Mouse (Mus musculus): ENCODE measurements at regions not wholly inside any gene's neighbourhood (a gene's known extent, or its start where the extent isn't known, plus 50 kb on each side); places are given as distances from the start of the nearest gene placed in this dataset.

DNA sequence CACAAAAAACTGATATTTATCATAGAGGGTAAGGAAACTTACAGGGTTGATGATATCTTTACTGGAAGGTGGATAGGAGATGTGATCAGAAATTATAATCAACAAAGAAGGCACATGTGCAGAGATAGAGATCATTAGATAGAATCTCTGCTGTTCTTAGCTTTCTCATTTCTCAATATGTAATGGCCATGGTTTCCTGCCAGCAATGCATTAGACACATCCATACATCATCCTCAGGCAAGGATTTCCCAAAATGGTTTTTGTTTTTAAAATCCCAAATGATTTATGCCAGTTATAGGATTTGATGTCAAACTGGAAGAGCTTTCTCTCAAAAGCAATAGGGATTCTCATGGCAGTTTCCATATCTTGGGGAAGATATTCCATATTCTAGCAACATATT lies 52.0 kb upstream of the C030005K15Rik start:
- in situ Hi-C loops (cut with MseI, MboI): no loop called here

DNA sequence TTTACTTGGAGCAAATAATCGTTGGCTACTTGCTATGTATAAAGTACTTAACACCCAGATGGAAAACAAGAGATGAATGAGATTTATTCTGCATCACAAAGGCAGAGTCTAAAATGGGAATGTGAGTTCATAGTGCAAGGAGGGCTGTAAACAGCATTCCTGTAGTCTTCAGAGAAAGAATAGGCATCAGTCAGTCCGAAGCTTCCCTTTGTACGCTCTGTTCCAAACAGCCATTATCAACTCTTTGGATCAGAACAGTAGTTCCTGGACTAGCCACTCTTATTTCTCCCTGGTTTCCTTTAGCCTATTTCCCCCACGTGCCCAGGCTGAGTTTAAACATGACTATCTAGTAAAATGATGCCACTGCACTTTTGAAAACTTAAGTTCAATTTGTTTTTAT lies 52.8 kb upstream of the C030005K15Rik start:
- in situ Hi-C loops (cut with MseI, MboI): no loop called here

DNA sequence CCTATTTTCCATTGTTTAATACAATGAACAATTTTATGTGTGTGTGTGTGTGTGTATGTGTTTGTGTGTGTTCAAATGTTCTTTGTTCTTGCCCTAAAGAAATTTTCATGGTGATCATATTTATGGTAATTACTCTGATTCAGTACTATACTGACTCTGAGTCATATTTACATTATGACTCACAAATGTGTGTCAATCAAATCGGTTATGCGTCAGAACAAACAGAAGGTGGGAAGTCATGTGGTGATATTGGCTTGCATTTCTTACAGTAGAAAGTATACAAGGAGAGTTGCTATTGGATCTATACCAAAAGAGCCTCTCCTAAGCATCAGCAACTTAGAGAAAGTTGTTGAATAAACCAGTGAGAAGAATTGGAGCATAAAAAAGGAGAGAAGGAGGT lies 67.2 kb upstream of the C030005K15Rik start:
- in situ Hi-C loops (cut with MseI, MboI): no loop called here

DNA sequence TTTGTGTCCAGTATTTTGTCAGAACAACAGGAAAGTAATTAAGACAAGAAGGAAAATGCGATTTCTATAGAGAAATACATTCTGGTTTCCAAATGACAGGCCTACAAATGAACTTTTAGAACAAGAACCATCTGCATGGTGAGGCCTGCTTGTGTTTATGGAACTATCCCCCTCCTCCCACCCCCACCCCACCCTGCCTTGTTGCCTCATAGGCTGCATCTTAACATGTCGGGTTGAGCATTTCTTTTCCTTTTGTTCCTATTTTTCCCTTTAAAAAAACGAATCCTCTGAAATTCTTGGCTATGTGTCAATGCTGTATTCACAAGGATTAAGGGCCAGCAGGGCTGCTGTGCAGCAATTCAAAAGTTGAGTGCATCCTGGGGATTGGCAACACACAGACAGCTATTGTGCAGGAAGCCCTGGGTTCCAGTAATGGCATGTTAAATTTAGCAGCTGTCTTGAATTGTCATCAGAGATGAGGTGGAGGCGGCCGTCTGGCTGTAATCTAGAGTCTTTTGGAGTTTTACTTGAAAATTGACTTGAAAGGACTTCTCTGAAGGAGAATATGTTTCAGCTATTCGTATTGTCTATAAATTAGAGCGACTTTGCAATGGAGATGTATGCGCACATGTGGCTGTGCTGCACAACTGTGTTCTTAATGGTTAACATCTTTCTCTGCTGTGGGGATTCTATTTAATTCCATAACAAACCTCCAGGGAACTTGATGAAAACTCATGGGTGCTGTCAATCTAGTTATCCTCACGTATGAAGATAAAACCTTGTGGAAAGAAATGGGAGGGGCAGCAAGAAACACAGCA lies 75.1 kb upstream of the C030005K15Rik start:
- in situ Hi-C loops (cut with MseI, MboI): no loop called here

DNA sequence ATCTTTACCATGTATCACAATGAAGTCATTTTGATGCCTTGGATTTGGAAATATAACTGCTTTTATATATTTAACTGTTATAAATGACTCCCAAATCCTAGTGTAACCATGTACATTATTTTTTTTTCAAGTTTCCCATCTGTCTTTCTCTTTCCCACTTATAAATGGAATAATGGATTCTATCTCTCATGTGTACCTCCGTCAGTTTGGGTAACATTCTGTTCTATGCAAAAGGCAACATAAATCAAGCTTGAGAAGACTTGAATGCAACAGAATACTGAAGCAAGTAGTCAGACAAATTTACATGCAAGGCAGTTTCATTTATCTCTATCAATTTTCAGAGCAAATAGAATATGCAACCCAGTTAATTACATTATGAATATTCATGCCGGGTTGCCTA lies 81.4 kb upstream of the C030005K15Rik start:
- in situ Hi-C loops (cut with MseI, MboI): no loop called here

DNA sequence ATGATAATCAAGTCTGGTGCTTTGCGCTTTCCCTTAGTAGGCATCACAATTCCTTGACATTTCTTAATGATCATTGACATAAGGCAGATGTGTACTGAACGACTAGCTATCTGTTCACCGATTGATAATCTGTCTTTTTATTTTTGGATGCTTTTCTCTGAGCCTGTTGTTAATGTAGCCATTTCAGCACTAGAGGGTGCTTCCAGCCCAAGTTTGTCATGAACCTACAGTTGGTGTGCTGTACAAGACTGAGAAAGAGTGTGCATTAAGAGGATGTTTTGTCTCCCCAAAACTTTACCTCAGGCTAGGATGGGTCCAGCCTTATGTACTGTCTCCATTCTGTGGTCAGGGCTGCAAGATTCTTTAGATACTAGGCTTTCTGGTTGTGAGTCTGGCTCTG lies 116.0 kb upstream of the C030005K15Rik start:
- in situ Hi-C loops (cut with MseI, MboI): no loop called here

DNA sequence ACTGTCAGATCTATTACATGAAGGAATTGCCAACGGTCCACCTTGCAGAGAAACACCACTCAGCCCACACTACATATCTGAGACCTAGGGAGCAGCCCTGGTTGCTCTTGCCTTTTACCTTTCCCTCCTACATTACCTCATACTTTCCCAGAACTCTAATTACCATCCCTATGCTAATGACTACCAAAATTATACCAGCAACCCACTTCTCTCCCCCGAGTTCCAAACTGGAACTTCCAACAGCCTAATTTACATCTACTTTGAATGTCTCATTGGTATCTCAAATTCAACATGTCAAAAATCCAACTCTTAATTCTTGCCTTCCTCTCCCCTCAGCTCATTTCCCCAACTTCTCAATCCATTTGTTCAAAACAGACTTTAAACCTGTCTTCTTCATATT lies 124.9 kb upstream of the C030005K15Rik start:
- in situ Hi-C loops (cut with MseI, MboI): no loop called here

DNA sequence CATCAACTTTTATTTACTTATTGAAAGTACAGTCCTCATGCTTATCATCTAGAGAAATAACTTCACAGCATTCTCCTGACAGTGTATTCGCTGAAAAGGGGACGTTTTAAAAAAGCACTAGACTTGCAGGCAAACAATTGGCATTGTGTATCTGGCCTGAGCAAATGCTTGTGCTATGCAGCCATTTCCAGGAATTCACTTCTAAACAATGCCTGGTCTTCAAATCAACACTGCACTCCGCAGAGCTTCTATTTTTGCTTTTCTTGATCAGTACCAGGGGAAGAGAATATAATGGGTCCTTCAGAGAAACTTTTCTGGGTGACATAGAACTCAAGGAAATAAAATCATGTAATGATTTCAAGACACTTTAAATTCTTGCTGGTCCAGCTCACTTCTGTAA lies 150.5 kb upstream of the C030005K15Rik start:
- in situ Hi-C loops (cut with MseI, MboI): no loop called here

DNA sequence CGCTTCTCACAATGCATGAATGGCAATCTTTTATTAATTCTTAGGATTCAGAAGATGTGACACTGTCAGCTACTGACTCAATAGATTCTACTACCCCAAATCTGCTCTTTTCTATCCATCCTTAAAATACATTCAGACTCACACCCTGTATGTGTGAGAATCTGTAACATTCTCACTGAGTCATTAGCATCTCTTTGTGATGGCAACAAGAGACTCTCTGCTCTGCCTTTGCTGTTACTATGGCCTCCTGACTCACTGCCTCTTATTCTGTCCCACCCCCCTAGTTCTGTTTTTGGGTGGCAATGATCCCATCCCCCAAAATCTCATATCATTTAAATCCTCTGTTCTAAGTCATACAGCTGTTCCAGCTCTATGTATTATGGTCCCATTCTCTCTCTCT lies 159.5 kb upstream of the C030005K15Rik start:
- in situ Hi-C loops (cut with MseI, MboI): no loop called here

DNA sequence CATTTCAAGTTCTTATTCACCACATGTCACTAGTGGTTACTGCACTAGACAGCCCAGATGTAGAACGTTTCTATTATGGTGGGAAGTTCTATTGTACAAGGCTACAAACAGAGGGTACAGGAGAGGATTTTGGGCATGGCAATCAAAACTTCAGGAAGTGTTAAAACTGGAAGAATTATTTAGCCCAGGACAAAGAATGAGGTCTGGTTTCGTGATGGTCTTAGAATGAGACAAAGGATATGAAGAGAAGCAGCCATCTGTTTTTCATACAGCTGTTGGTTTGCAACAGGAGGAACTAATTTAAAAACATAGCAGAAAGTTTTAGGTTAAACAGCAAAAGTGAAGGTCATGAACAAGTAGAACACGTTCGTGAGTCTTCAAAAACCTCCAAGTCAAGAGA lies 179.2 kb upstream of the C030005K15Rik start:
- in situ Hi-C loops (cut with MseI, MboI): no loop called here

DNA sequence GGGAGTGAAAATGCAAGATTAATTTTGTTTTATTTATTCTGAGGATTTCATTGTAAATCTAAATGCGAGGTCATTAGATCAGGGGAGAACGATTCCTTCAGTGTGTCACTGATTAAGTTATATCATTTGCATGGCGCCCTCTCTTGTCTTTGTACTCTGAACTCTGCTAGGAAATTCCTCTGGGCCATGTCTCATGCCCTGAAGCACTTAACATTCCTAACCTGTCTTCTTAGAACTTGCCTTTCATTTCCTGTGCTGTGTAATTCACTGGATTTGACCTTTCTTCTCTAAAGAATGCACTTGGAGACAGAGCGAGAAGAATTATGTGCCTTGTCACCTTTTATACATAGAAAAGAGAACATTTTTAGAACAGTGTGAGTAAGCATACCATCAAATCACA lies 199.0 kb upstream of the C030005K15Rik start:
- in situ Hi-C loops (cut with MseI, MboI): no loop called here

DNA sequence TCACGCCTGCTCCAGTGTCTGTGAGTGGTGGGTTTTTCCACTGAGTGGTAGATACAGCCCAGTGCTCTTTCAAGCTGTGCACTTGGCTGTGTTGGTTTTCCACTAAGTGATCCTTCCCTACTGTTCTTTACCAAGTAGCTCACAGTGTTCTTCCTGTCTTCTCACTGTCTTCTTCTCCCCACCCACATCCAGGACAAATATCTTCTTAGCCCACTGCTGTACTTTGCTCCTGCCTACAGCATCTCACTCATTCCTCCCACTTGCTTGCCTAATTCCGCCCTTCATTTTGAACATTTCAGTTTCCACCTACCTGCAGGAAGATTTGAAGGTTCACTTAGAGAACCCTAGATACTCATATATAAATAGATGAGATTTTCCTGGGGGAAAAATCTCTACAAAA lies 213.8 kb upstream of the C030005K15Rik start:
- in situ Hi-C loops (cut with MseI, MboI): no loop called here

DNA sequence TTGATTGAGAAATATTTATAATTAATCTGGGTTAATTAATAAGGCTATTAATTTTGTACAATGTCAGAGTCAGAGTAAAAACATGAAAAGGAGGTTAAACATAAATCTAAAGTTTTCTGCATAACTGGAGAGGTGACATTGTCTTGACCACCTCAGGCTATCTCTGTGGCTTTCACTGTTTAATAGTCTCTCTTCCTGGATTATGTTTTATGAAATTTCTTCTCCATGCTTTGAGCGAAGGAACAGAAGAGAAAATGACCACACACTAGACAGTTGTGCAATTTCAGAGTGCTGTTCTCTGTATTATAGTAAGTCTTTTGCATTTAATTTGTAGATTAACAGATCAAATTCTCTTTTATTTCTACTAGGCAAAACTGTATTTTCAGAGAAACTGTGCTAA lies 239.3 kb upstream of the C030005K15Rik start:
- in situ Hi-C loops (cut with MseI, MboI): no loop called here

DNA sequence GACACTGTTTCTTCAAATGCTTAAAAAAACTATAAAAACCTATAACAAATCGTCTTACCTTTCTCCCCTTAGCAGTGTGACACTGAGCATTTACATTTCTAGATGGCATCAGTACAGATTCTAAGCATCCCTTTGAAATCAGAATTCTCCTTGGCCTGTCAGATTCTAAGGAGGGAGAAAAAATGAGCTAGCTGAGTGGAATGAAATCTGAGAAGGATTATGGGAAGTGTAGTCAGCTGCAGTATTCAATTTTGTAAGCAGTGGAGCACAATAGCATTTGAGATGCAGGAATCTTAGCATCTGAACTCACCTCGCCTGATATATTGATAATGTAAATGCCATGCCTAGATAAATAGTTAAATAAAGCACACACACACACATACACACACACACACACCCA lies 240.4 kb upstream of the C030005K15Rik start:
- in situ Hi-C loops (cut with MseI, MboI): no loop called here

DNA sequence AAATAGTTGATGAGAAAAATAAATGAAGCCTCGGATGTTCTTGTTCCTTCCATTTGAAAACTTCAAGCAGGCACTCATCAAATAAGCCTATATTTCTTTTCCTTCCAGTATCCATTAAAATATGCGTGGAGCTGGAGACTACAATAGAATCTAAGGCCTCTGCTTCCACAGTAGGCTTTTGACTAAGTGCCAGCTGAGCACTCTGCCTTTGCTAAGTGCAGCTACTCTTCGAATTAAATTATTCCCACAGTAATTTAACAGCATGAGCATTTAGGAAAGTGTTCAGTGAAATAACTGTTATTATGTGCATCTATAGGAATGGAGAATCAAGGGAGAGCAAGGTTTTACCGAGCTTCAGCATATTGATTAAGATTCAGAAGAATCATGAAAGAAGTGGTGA lies 280.5 kb upstream of the C030005K15Rik start:
- in situ Hi-C loops (cut with MseI, MboI): no loop called here

DNA sequence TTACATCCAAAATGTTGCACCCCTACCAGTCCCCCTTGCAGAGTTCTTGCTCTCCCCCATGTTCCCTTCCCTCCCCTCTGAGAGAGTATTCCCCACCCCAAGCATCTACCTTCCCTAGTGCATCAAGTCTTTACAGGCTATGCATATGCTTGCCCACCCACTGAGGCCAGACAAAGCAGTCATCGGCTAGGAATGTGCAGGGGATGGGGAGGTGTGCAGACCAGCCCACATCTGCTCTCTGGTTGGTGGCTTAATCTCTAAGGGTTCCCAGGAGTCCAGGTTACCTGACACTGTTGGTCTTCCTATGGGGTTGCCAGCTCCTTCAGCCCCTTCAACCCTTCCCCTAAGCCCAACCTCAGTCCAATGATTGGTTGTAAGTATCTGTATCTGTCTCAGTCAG lies 281.8 kb upstream of the C030005K15Rik start:
- in situ Hi-C loops (cut with MseI, MboI): no loop called here

DNA sequence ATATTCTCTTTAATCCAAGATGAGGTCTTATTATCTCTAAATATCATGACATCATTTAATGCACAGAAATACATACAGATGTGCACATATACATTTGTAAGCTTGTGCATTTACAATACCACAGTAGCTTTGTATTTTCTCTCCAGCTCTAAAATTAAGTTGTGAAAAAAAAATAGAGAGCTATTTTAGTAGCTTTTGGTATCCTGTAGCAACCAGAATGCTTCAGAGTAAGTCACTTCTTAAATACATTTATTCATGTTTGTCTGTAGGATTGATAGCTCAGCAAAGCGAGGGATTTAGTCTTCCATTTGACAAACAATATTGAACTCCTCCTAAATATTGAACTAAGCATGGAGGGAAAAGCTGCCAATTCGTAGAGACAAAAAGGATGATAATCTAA lies 286.4 kb upstream of the C030005K15Rik start:
- in situ Hi-C loops (cut with MseI, MboI): no loop called here

DNA sequence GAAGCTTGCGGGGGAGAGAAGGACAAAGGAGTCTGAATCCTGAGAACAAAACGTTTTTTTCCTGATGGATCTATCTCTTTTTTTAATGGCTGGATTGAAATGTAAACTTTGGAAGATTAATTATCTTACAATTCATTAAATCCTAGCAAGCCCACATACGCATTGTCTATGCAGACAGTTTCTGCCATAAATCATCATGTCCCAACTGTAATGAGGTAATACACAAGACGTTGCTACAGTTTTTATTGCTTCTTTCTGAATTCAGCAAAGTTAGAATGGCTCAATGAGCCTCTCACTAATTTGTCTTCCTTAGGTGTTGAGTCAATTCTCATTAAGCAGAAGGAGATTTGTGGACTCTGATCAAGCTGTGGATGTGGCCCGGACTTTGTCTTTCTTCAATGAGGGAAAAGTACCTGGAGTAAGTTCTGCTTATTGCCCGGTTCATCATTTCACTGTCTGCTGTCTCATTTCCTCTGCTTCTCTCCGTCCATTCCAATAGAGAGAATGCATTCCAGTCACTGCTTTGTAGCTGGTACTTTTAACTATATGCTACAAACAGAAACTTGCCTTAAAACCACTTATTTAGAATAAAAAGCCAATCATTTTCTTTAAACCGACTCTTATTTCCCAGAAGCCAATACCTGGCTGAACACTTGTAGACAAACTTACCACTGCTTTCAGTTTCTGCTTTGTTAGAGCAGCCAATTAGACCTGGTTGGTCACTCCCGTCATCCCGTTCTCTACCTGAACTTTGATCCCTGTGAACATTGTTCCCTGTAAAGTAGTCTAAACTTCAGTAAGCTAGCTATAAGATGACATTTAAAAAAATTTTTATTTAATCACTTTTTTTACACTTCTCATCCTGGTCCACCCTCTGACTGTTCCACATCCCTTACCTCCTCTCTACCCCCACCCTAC lies 288.7 kb upstream of the C030005K15Rik start:
- in situ Hi-C loops (cut with MseI, MboI): no loop called here

DNA sequence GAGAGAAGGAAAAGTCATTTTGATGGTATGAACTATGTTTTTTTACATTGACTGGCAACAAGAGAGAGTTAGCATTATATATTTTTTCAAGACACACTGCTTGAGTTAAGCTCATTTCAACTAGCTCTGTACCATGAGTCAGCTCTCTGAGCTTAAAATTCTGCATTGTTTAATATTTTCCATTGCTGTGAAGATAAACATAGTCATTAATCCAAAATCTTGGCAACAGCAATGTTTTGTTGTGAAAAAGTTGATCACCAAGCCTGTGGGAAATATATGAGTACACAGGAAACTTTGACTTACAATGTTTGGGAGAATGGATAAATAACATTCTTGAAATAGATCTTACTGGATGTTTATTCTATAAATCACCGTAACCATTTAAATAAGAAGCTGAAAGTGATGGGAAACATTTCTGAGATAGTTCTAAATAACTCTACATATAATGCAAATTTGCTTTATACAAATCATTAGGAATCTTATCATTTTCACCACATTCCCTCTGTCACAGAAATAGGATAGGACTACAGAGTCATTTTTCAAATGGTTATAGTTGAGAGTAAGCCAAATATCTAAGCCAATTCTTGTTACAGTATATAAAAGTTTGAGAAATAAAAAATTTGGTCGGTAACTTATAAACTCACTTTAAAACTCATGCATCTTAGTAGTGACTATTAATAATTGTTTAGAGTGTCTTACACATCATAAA lies 290.2 kb upstream of the C030005K15Rik start:
- in situ Hi-C loops (cut with MseI, MboI): no loop called here

DNA sequence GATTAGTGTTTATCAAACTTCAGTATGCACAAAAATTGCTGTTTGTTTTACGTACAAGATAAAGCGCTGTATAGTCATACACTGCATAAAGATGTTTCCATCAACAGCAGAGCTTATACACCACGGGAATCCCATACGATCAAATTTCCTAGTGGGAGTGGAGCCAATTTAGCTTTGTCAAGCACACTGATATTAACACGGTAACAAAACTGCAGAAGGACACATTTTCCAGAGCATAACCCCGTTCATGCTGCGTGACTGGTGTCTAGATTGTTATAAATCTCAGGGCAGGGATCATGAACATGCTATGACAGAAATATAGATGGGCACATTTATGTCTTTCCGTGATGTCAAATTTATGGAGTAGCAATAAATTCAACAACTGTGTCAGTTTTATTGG lies 302.6 kb upstream of the C030005K15Rik start:
- in situ Hi-C loops (cut with MseI, MboI): no loop called here

DNA sequence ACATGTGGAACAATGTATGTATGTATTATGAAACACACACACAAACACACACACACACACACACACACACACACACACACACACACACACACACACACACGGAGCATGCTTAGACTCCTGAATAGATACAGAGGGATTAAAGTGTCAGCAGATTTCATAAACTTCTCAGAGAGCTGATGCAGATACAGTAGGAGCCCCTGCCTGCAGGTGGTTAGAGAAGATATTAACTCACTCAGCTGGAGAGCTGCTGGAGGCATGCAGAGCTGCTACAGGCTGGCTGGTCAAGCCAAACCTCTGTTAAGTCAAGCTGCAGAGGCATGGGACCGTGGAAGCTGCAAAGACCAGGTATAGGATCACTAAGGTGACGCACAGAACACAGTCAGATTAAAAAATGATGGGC lies 303.1 kb upstream of the C030005K15Rik start:
- in situ Hi-C loops (cut with MseI, MboI): no loop called here

DNA sequence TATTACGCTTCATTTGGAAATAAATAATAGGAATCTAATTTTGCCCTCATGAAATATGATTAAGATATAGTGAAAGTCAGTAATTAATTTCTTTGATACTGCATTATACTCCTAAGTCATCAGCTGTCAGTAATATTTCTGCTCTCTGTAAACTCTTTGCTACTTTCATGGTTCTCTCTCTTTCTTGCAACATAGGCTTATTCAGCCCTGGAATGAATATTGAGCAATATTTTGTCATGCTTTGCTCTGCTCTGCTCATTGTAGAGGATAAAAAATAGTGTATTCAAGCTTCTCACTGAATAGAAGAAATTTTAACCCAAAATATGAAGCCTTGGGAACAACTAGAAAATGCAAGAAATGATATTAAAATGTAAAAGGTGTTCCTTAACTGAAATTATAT lies 306.1 kb upstream of the C030005K15Rik start:
- in situ Hi-C loops (cut with MseI, MboI): no loop called here

Data from mouse trophoblast stem cell (cell line).